ENCODE assay signal across 8 mouse cellular contexts in the genomic region with DNA sequence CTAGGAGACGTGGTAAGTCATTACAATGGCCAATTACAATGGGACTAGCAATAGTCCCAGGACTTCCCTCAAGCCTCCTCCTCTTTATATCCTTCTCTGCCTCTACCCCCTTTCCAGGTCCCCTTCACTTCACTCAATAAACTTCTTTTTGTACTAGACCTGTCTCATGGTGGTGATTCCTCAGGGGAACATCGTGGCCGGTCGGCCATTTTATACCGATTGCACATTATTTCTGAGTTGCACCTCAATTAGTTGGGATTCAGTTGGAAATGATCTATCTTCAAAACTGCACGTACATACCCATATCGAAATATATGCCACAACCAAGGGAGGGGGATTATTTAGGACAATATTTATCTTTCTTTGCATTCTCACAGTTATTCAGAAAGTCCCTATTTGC. TPM values are rescaled to one million over a fixed set of nuclear protein-coding genes. Genes with fewer than 3 reads are reported as not detected.
DNase-seq lines count a peak whose midpoint lies in the region; ATAC-seq and TF ChIP-seq lines count a peak whose summit lies in the region.

No protein-coding gene starts in this region.

- peaks cover 3% of the 10 kb centered on the region; the same call in 1 of the 2 replicates for H3K79me2 ChIP-seq in heart, adult 2 months (replicated peaks; ENCODE audit: control insufficient read depth, insufficient read depth, low read length)

- H3K36me3 ChIP-seq in heart, adult 2 months (ENCODE audit: control insufficient read depth, insufficient read depth, low read length): peaks cover 4% of the 10 kb centered on the region; the same call in 1 of the 2 replicates
- H3K36me3 ChIP-seq in ES-Bruce4 (ENCODE audit: control insufficient read depth, insufficient read depth, low read length, poor library complexity, severe bottlenecking): peaks cover 17% of the 10 kb centered on the region
- peaks cover 12% of the 10 kb centered on the region; the same call in 1 of the 2 replicates for H3K36me3 ChIP-seq in forebrain, embryonic 16.5 days (ENCODE audit: control insufficient read depth, insufficient read depth)

- no peak for TF ChIP-seq EP300 in heart, adult 2 months (IDR thresholded peaks at IDR 0.05; ENCODE audit: insufficient read depth, low read depth, low read length)
- no peak for TF ChIP-seq EP300 in ES-Bruce4 (IDR thresholded peaks at IDR 0.05; ENCODE audit: insufficient read depth, low read depth, low read length)

- peak overlapping the region; percentile 80; the same call in 1 of the 2 replicates for H3K4me3 ChIP-seq in heart, adult 2 months
- H3K4me3 ChIP-seq in ES-Bruce4 (ENCODE audit: low read depth, low read length): peak overlapping the region; percentile 91
- H3K4me3 ChIP-seq in forebrain, embryonic 16.5 days (replicated peaks; ENCODE audit: low read length): peak overlapping the region; percentile 70

- intact Hi-C loops in heart, adult 2 months (cut with DNase I): no loop called here

- H3K9me3 ChIP-seq in ES-Bruce4 (replicated peaks; ENCODE audit: control insufficient read depth, insufficient read depth, low read length, poor library complexity, severe bottlenecking): no peaks in the 10 kb centered on the region
- no peaks in the 10 kb centered on the region for H3K9me3 ChIP-seq in forebrain, embryonic 16.5 days (ENCODE audit: control insufficient read depth, low read length)

- H3K4me1 ChIP-seq in heart, adult 2 months (ENCODE audit: control insufficient read depth, insufficient read depth, low read length): peaks cover 2% of the 10 kb centered on the region
- no peaks in the 10 kb centered on the region for H3K4me1 ChIP-seq in ES-Bruce4 (ENCODE audit: control insufficient read depth, insufficient read depth, low read length)
- H3K4me1 ChIP-seq in forebrain, embryonic 16.5 days (replicated peaks; ENCODE audit: control insufficient read depth, insufficient read depth, low read length): peaks cover 12% of the 10 kb centered on the region

- no peak overlapping the region for H3K27ac ChIP-seq in heart, adult 2 months
- H3K27ac ChIP-seq in ES-Bruce4 (ENCODE audit: insufficient read depth, low read length): peak overlapping the region; percentile 97
- peak overlapping the region; percentile 99 for H3K27ac ChIP-seq in forebrain, embryonic 16.5 days (ENCODE audit: low read length)

- WGBS in heart, adult 2 months: 37% methylated on average over 7 of the region's 7 CpGs
- 17% methylated on average over 7 of the region's 7 CpGs for WGBS in forebrain, embryonic 16.5 days

- H3K9ac ChIP-seq in heart, adult 2 months (ENCODE audit: low read depth, low read length): no peak overlapping the region
- peak overlapping the region; percentile 80 for H3K9ac ChIP-seq in ES-Bruce4 (ENCODE audit: low read depth, poor library complexity, severe bottlenecking)
- H3K9ac ChIP-seq in forebrain, embryonic 16.5 days (replicated peaks; ENCODE audit: low read depth, low read length): peak overlapping the region; percentile 74

- no peak for TF ChIP-seq CTCF in heart, adult 2 months (IDR thresholded peaks at IDR 0.05)
- TF ChIP-seq CTCF in ES-Bruce4 (IDR thresholded peaks at IDR 0.05; ENCODE audit: low read depth, low read length): no peak

- no peak for TF ChIP-seq POLR2A in heart, adult 2 months (IDR thresholded peaks at IDR 0.05; ENCODE audit: insufficient read depth, low read depth, low read length)
- TF ChIP-seq POLR2A in ES-Bruce4 (IDR thresholded peaks at IDR 0.05; ENCODE audit: insufficient read depth, low read length): no peak

- peak; percentile 34 for ATAC-seq in forebrain, embryonic 16.5 days

- peak overlapping the region; percentile 92 for H3K4me2 ChIP-seq in forebrain, embryonic 16.5 days (ENCODE audit: low read length)

- no peak for DNase-seq in heart, adult 2 months
- DNase-seq in heart, adult 9 months (ENCODE audit: low spot score in 2 of 2): no peak
- DNase-seq in mesoderm, embryonic 11.5 days (ENCODE audit: low read depth, low spot score): peak; percentile 30
- no peak for DNase-seq in urinary bladder, adult 18-20 months (ENCODE audit: low spot score in 2 of 2)
- DNase-seq in thymus, postnatal 14 days: no peak
- DNase-seq in adrenal gland, adult 18-20 months (ENCODE audit: low spot score in 2 of 2): no peak

- no peaks in the 10 kb centered on the region for H3K27me3 ChIP-seq in heart, adult 2 months (ENCODE audit: control insufficient read depth, insufficient read depth, low read length)
- no peaks in the 10 kb centered on the region for H3K27me3 ChIP-seq in ES-Bruce4 (ENCODE audit: control insufficient read depth, insufficient read depth, low read length, poor library complexity, severe bottlenecking)
- no peaks in the 10 kb centered on the region for H3K27me3 ChIP-seq in forebrain, embryonic 16.5 days (replicated peaks; ENCODE audit: control insufficient read depth, insufficient read depth, low read length)

RNA-seq across cellular contexts. Expression of a gene that starts 8.9 kb away (rescaled TPM):
- 10 to 100 TPM; 28.2 to 35.0 TPM for total RNA-seq in heart, adult 2 months (2021)
- polyA plus RNA-seq in heart, adult 2 months (2012; rRNA removed): 5.9 and 12.8 TPM in 2 replicates
- polyA plus RNA-seq in ES-Bruce4 (2011; ENCODE audit: insufficient read depth, insufficient read length, low read depth, missing spikeins): 52.8 and 60.9 TPM in 2 replicates
- polyA plus RNA-seq in forebrain, embryonic 16.5 days (2015; fragmentation: Nextera tagmentation; extraction: Ambion mirVana): 23.6 and 28.1 TPM in 2 replicates
- total RNA-seq in adrenal gland, adult 18-20 months (2021): 10 to 100 TPM; 37.7 to 38.1 TPM

RNA-seq across cellular contexts. Expression of a gene that starts 11.3 kb away (rescaled TPM):
- 1 to 10 TPM; 4.4 to 5.0 TPM for total RNA-seq in heart, adult 2 months (2021)
- polyA plus RNA-seq in heart, adult 2 months (2012; rRNA removed): 1.7 and 3.9 TPM in 2 replicates
- polyA plus RNA-seq in ES-Bruce4 (2011; ENCODE audit: insufficient read depth, insufficient read length, low read depth, missing spikeins): 18.8 and 19.2 TPM in 2 replicates
- polyA plus RNA-seq in forebrain, embryonic 16.5 days (2015; fragmentation: Nextera tagmentation; extraction: Ambion mirVana): 8.9 and 9.2 TPM in 2 replicates
- total RNA-seq in adrenal gland, adult 18-20 months (2021): 10 to 100 TPM in 1 of 2 experiments, 1 to 10 TPM in 1; 9.4 to 10.9 TPM

RNA-seq across cellular contexts. Expression of a gene that starts 11.4 kb away (rescaled TPM):
- total RNA-seq in heart, adult 2 months (2021): 1 to 10 TPM; 4.4 to 4.6 TPM
- polyA plus RNA-seq in heart, adult 2 months (2012; rRNA removed): 1.4 and 2.8 TPM in 2 replicates
- 13.8 and 15.1 TPM in 2 replicates for polyA plus RNA-seq in ES-Bruce4 (2011; ENCODE audit: insufficient read depth, insufficient read length, low read depth, missing spikeins)
- 24.2 and 25.1 TPM in 2 replicates for polyA plus RNA-seq in forebrain, embryonic 16.5 days (2015; fragmentation: Nextera tagmentation; extraction: Ambion mirVana)
- total RNA-seq in adrenal gland, adult 18-20 months (2021): 10 to 100 TPM; 14.6 to 16.4 TPM

RNA-seq across cellular contexts. Expression of a gene that starts 11.5 kb away (rescaled TPM):
- 10 to 100 TPM; 36.9 to 43.8 TPM for total RNA-seq in heart, adult 2 months (2021)
- polyA plus RNA-seq in heart, adult 2 months (2012; rRNA removed): 10.4 and 19.1 TPM in 2 replicates
- polyA plus RNA-seq in ES-Bruce4 (2011; ENCODE audit: insufficient read depth, insufficient read length, low read depth, missing spikeins): 71.8 and 72.5 TPM in 2 replicates
- 63.2 and 65.3 TPM in 2 replicates for polyA plus RNA-seq in forebrain, embryonic 16.5 days (2015; fragmentation: Nextera tagmentation; extraction: Ambion mirVana)
- 10 to 100 TPM; 42.3 to 51.4 TPM for total RNA-seq in adrenal gland, adult 18-20 months (2021)
